Mouse (Mus musculus): Measurements from ENCODE around the gene Gm49342. TPM values are rescaled to one million over a fixed set of nuclear protein-coding genes. Genes with fewer than 3 reads are reported as not detected.
A peak's percentile ranks its signal among the peaks of the same experiment; 100 is the strongest.
"Not testable (repeated sequence)": the region's sequence is repeated elsewhere in the genome, so short reads cannot be mapped to it uniquely, and the experiment has no call there.

Gm49342 gene
- not detected in 2 replicates for polyA plus RNA-seq (2016; fragmentation: Nextera tagmentation; extraction: Ambion mirVana)

DNA sequence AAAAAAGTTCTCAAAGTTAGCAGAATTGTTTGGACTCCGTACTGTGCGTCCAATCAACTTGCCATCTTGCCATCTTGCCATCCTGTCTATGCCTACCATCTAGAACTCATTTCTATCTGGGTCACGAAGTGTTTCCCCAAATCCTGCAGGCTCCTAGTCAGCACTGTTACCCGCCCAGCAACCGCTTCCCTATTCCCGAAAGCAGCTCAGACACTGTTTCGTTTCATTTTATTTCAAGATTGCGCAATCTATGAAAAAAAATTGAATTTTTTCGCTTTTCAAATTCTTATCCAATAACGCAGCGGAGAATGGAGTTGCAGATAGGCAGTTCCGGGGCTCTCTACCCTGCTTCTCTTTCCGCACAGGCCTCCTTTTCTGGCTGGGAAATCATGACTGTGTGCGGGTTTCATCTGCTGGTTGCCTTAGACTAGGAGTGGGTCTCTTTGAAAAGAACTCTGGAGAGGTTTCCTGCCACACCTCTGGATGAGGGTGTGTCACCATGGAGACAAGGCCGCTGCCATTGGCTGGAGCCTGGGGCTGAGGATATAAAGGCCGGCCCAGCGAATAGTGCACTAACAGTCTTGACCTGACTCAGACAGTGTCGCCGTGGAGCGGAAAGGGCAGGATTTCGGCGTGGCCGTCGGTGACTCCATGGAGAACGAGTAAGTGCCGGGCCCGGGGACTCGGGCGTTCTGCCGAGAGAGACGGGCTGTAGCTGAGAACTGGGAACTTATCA, at the start of gene Gm49342:
Gene Gm49342 (plus strand): TSS at position 586 of the 736 bp plus-strand sequence.
- no peaks in the 10 kb centered on the region for H3K9me3 ChIP-seq (replicated peaks)
- H3K4me2 ChIP-seq (replicated peaks) = peak within 1 kb of the TSS; percentile 64
- H3K36me3 ChIP-seq = no peaks in the 10 kb centered on the region
- WGBS = 19% methylated on average over 31 of the region's 31 CpGs
- H3K4me1 ChIP-seq = peaks cover 6% of the 10 kb centered on the region; the same call in 1 of the 2 replicates
- H3K27ac ChIP-seq = peak within 1 kb of the TSS; percentile 86
- peak within 1 kb of the TSS; percentile 43 for H3K4me3 ChIP-seq
- peak within 1 kb of the TSS; percentile 54 for H3K9ac ChIP-seq
- H3K27me3 ChIP-seq = no peaks in the 10 kb centered on the region
- peak; percentile 97 for ATAC-seq (ENCODE audit: low FRiP score)

DNA sequence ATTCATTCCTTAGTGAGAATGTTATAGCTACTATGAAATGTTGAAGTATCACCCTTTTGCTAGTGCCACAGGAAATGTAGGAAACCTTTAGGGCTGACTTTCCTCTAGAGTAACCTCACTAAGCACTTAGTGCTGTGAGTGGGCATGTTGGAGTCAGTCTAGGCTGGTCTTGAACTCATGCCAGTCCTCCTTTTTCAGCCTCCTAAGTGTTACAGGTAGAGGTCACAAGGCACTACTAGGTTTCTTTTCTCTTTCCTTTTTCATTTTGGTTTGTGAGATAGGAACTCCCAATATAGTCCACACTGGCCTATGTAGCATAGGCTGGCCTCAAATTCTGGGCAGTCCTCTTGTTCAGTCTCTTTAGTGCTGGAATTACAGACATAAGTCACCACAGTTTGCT, 48.9 kb upstream of the Gm49342 start:
- H3K27me3 ChIP-seq = peaks cover 15% of the 10 kb centered on the region; the same call in 1 of the 2 replicates
- no peak for ATAC-seq (ENCODE audit: low FRiP score)

DNA sequence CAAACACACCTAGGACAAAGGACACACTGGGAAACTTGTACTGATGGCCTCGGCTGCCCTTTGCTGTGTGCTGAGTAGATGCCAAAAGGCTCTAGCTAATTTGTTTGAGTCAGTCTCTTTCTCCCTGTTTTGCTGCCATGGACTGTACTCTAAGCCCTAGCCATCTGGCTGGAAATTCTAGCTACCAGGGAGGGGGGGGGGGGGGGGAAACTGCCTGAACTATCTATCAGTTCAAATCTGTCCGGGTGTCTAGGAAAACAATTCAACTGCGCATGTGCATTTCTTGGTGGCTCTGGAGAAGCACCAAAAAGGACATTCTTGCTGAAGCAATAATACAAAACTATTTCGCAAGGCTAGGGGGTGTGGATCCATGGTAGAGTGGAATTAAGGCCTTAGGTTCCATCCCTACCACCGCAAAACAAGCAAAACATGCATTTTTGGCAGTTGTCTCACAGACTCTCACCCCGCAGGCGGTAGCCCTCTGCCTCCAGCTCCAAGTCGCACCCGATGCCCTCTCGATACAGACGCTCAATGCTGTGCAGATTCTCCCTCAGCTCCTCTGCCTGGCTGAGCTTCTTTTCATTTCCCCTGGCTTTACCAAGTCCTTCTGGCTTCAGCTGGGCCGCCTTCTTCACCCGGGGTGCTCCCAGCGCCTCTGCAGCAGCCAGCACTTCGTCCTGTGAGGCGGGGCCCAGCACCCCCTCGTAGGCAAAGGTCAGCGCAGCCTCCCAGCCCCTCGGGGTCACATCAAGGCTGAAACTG, 48.2 kb upstream of the Gm49342 start:
- ATAC-seq (ENCODE audit: low FRiP score) = peak; percentile 53; the same call in 1 of the 2 replicates
- peaks cover 15% of the 10 kb centered on the region; the same call in 1 of the 2 replicates for H3K27me3 ChIP-seq
- peak overlapping the region; percentile 91 for H3K4me2 ChIP-seq (replicated peaks)
- H3K4me3 ChIP-seq = peak overlapping the region; percentile 48
- H3K9ac ChIP-seq = peak overlapping the region; percentile 64
- no peak overlapping the region for H3K27ac ChIP-seq
- H3K4me1 ChIP-seq = peaks cover 10% of the 10 kb centered on the region
- 15% methylated on average over 19 of the region's 19 CpGs for WGBS
- H3K9me3 ChIP-seq (replicated peaks) = no peaks in the 10 kb centered on the region
- H3K36me3 ChIP-seq = no peaks in the 10 kb centered on the region

More for the DNA sequence above, 48.9 kb upstream of the Gm49342 start:
- Histone ChIP-seq H3K4me2 (replicated peaks) (no peak overlapping the region), H3K4me3 (no peak overlapping the region), H3K4me1 (peaks cover 10% of the 10 kb centered on the region), H3K27ac (no peak overlapping the region), H3K36me3 (no peaks in the 10 kb centered on the region), H3K9me3 (replicated peaks) (no peaks in the 10 kb centered on the region), H3K9ac (no peak overlapping the region)

DNA sequence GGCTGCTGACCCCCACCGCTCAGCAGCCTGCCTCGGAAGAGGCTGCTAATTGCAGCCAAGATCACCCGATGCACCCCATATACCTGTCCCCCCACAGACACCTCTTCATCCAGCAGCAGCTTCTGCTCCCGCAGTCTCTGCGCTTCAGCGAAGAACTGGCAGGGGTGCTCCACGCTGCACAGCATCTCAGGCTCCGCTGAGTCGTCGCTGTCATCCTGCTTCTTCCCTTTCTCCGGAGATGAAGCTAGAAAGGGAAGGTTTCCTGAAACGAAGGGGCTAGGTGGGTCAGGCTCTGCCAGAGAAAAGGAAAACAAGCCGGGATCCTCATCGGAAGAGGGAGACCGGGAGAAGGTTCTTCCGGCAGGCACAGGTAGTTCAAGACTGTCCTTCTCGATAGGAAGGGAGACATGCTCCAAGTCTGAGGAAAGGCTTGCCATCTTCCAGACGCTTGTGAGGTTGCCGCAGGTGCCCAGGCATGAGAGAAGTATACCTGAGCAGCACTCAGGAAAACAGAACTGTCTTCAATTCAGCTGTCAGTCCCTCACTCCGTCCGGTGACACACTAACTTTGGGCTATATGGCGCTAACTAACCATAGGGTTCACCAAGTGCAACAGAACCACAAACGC, 47.5 kb upstream of the Gm49342 start:
- Histone ChIP-seq H3K4me1 (peaks cover 10% of the 10 kb centered on the region), H3K27ac (no peak overlapping the region), H3K9ac (peak overlapping the region; percentile 64), H3K4me2 (replicated peaks) (peak overlapping the region; percentile 91), H3K36me3 (no peaks in the 10 kb centered on the region), H3K9me3 (replicated peaks) (no peaks in the 10 kb centered on the region), H3K4me3 (peak overlapping the region; percentile 48), H3K27me3 (peaks cover 15% of the 10 kb centered on the region; the same call in 1 of the 2 replicates)
- WGBS = 18% methylated on average over 23 of the region's 23 CpGs
- peak; percentile 76 for ATAC-seq (ENCODE audit: low FRiP score)

DNA sequence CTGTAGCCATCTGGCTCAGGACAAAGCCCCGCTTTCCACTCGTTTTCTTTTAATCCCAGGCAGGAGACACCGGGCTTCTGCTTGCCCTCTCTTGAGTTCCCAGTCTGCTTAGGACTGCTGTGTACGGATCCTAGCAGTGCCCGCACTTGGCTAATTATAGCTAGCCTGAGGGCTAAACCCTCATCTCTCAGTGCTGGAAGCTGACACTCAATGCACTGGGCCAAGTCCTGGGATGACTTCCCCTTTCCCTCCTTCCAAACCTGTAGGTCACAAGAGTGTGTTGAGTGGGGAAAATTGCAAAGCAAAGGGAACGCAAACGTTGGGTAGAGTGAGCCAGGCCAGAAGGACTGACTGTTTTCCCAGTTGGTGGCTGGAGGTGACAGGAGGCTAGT, 46.9 kb upstream of the Gm49342 start, which contains the start of gene Klhl33:
Gene Klhl33 (minus strand): TSS at position 134 of the 392 bp plus-strand sequence.
- H3K27me3 ChIP-seq = peaks cover 15% of the 10 kb centered on the region; the same call in 1 of the 2 replicates
- H3K9me3 ChIP-seq (replicated peaks) = no peaks in the 10 kb centered on the region
- 49% methylated on average over 7 of the region's 7 CpGs for WGBS
- H3K36me3 ChIP-seq = no peaks in the 10 kb centered on the region
- H3K4me1 ChIP-seq = peaks cover 10% of the 10 kb centered on the region
- H3K4me3 ChIP-seq = peak within 1 kb of the TSS; percentile 48
- peak; percentile 36; the same call in 1 of the 2 replicates for ATAC-seq (ENCODE audit: low FRiP score)
- no peak within 1 kb of the TSS for H3K27ac ChIP-seq
- H3K4me2 ChIP-seq (replicated peaks) = peak within 1 kb of the TSS; percentile 91
- peak within 1 kb of the TSS; percentile 64 for H3K9ac ChIP-seq

DNA sequence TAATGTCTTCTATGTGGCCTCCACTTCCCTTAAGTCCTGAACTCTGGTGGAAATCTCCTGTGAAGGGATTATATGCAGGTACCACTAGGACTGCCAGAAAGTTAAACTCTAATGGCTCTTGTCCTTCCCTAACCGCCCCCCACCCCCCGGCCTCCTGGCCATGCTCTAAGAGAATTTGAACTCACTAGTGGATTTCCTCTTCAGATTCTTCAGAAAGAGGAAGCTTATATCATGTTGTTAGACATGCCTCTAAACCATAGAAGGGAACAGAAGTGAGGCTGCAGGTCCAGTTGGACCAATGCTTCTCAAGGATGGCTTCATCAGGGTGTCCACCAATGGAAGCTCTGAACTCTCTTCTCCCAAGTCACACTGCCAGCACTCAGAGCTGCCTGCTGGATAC, 46.3 kb upstream of the Gm49342 start:
- H3K4me1 ChIP-seq; H3K4me3 ChIP-seq; H3K27ac ChIP-seq; ATAC-seq (ENCODE audit: low FRiP score); H3K9ac ChIP-seq; H3K36me3 ChIP-seq; H3K9me3 ChIP-seq (replicated peaks); H3K4me2 ChIP-seq (replicated peaks): not testable (repeated sequence)
- H3K27me3 ChIP-seq = peaks cover 15% of the 10 kb centered on the region; the same call in 1 of the 2 replicates
- 90% methylated on average over 2 of the region's 2 CpGs for WGBS

DNA sequence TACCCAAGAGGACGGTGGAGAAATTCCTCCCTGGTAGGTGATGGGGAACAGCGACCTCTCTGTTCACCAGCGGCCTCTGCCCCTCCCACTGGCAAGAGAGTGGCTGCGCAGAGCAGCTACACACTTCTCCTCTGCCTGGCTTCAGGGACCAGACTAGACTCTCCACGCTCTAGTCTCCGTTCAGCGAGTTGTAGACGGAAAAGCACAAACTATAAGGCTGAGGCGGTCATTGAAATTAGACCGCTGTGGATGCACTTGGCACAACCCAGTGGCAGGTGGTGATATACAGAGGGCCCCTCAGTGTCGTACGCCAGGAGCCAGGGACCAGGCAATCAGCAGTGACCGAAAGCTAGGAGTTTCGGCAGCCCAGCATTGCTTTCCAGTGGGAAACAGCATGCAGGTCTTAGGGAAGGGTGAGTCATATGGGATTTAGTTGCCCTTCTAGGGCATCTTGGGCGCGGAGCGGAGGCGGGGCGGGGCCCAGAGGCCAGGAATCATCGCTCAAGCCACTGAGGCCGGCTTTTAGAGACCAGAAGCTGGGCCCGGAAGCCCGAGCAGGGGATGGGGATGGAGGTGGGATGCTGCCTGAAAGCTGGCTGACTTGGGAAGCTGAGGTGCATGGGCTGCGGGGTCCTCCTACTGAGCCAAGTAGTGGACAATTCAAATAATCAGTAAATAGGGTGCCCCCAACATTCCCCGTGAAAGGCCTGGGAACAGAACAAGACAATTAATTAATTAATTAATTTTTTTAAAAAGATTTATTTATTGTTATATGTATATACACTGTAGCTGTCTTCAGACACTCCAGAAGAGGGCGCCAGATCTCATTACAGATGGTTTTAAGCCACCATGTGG, 40.1 kb upstream of the Gm49342 start:
- H3K9ac ChIP-seq = peak overlapping the region; percentile 56; the same call in 1 of the 2 replicates
- peak; percentile 89 for ATAC-seq (ENCODE audit: low FRiP score)
- H3K27me3 ChIP-seq = no peaks in the 10 kb centered on the region
- H3K27ac ChIP-seq = no peak overlapping the region
- no peaks in the 10 kb centered on the region for H3K36me3 ChIP-seq
- H3K4me3 ChIP-seq = peak overlapping the region; percentile 37
- peaks cover 6% of the 10 kb centered on the region; the same call in 1 of the 2 replicates for H3K4me1 ChIP-seq
- H3K4me2 ChIP-seq (replicated peaks) = peak overlapping the region; percentile 53
- no peaks in the 10 kb centered on the region for H3K9me3 ChIP-seq (replicated peaks)
- WGBS = 2% methylated on average over 26 of the region's 26 CpGs

DNA sequence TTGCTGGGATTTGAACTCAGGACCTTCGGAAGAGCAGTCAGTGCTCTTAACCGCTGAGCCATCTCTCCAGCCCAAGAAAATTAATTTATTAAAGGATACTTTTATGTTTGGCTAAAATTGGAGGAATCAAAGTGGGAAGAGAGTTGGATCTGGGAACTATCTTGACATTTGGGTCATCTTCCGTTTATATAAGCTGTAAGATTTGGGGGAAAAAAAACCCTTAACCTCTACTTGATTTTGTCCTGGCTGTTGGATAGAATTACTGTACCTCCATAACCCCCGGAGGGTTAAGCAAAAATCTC, 39.5 kb upstream of the Gm49342 start:
- no peaks in the 10 kb centered on the region for H3K36me3 ChIP-seq
- 85% methylated on average over 4 of the region's 4 CpGs for WGBS
- peaks cover 6% of the 10 kb centered on the region; the same call in 1 of the 2 replicates for H3K4me1 ChIP-seq
- no peaks in the 10 kb centered on the region for H3K27me3 ChIP-seq
- no peak overlapping the region for H3K27ac ChIP-seq
- ATAC-seq (ENCODE audit: low FRiP score) = no peak
- H3K9me3 ChIP-seq (replicated peaks) = no peaks in the 10 kb centered on the region
- no peak overlapping the region for H3K9ac ChIP-seq
- H3K4me3 ChIP-seq = no peak overlapping the region
- H3K4me2 ChIP-seq (replicated peaks) = no peak overlapping the region

DNA sequence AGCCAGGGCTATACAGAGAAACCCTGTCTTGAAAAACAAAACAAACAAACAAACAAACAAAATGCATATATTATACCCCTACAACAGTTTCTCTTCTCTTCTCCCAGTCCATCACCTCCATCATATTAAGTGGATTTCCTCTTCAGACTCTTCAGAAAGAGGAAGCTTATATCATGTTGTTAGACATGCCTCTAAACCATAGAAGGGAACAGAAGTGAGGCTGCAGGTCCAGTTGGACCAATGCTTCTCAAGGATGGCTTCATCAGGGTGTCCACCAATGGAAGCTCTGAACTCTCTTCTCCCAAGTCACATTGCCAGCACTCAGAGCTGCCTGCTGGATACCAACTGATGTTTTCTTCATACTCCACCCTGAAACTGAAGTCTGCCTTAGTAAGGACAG, 39.0 kb upstream of the Gm49342 start:
- H3K27me3 ChIP-seq; H3K4me2 ChIP-seq (replicated peaks); H3K9me3 ChIP-seq (replicated peaks); ATAC-seq (ENCODE audit: low FRiP score); H3K36me3 ChIP-seq; H3K4me3 ChIP-seq; H3K27ac ChIP-seq; H3K4me1 ChIP-seq; H3K9ac ChIP-seq: not testable (repeated sequence)

DNA sequence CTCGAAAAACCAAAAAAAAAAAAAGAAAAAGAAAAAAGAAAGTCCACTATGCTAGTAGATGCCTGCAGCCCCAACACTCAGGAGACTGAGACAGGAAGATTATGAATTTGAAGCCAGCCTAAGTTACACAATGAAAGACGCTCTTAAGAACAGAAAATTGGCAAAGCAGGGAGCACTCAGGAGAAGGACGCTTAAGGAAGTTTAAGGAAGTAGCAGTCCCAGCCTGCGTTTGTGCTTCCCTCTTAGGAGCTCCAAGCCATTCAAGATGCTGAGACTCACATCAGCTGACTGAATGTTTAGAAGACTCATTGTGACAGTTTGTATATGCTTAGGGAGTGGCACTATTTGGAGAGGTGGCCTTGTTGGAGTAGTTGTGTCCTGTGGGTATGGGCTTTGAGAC, 36.2 kb upstream of the Gm49342 start:
- no peak overlapping the region for H3K4me3 ChIP-seq
- H3K4me1 ChIP-seq = peaks cover 6% of the 10 kb centered on the region; the same call in 1 of the 2 replicates
- peaks cover 11% of the 10 kb centered on the region for H3K36me3 ChIP-seq
- no peak overlapping the region for H3K9ac ChIP-seq
- ATAC-seq (ENCODE audit: low FRiP score) = no peak
- no peak overlapping the region for H3K4me2 ChIP-seq (replicated peaks)
- no peak overlapping the region for H3K27ac ChIP-seq
- no peaks in the 10 kb centered on the region for H3K9me3 ChIP-seq (replicated peaks)
- WGBS = 85% methylated on average over 4 of the region's 4 CpGs
- H3K27me3 ChIP-seq = no peaks in the 10 kb centered on the region

DNA sequence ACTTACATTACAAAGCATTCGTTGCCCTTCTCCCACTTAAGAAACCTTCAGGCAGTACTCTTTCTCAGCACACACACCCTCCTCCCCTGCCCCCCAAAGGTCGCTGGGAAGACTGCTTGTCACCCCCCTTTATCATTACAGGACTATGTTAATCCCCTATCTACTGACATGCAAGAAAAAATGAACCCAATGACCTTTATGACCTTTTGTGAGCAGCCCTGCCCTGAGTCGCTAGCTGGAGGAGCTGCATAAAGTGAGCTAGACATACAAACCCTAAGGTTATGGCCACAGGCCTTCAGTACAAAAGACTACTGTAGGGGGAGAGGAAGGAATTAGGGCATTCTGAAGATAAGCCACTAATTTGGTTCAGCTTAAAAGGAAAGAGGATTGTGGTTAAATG, 33.0 kb upstream of the Gm49342 start:
- ATAC-seq (ENCODE audit: low FRiP score) = no peak
- 63% methylated on average over 3 of the region's 3 CpGs for WGBS

More for the DNA sequence above, 33.0 kb upstream of the Gm49342 start:
- Histone ChIP-seq H3K27ac (no peak overlapping the region), H3K4me2 (replicated peaks) (no peak overlapping the region), H3K4me3 (no peak overlapping the region), H3K4me1 (no peaks in the 10 kb centered on the region), H3K9me3 (replicated peaks) (no peaks in the 10 kb centered on the region), H3K9ac (no peak overlapping the region), H3K27me3 (no peaks in the 10 kb centered on the region), H3K36me3 (peaks cover 40% of the 10 kb centered on the region)
